Mouse (Mus musculus) liver, embryonic 13.5 days (tissue): Measurements from ENCODE around the gene Lamc1. TPM values are rescaled to one million over a fixed set of nuclear protein-coding genes. Genes with fewer than 3 reads are reported as not detected.

Source experiments
- ATAC-seq: fragments of 200-750 bp; cut with Nextera tagmentation; 2 replicates; pipeline ENCODE4 v1.8.0; 2017; ENCODE audit warnings: low read depth, mild to moderate bottlenecking, moderate number of reproducible peaks, moderate library complexity
- DNase-seq: peaks from one replicate; pipeline ENCODE4 v3.0.0; 2022
- H3K27ac ChIP-seq: fragments of 300-500 bp; sonication (generic); 2 replicates; pipeline ENCODE4 v1.5.1; 2015; ENCODE audit warnings: moderate library complexity, mild to moderate bottlenecking, inconsistent platforms
- H3K27me3 ChIP-seq: fragments of 300-500 bp; sonication (generic); 2 replicates; pipeline ENCODE4 v1.6.1; 2015; ENCODE audit warnings: mild to moderate bottlenecking, inconsistent platforms
- H3K36me3 ChIP-seq: fragments of 300-500 bp; sonication (generic); 2 replicates; pipeline ENCODE4 v1.6.1; 2015; ENCODE audit warnings: mild to moderate bottlenecking, inconsistent platforms
- H3K4me1 ChIP-seq: fragments of 300-500 bp; sonication (generic); replicated peaks from 2 replicates; pipeline ENCODE4 v1.6.1; 2015; ENCODE audit warnings: inconsistent platforms
- H3K4me2 ChIP-seq: fragments of 300-500 bp; sonication (generic); 2 replicates; pipeline ENCODE4 v1.6.1; 2015; ENCODE audit warnings: inconsistent platforms, mild to moderate bottlenecking, moderate library complexity
- H3K4me3 ChIP-seq: fragments of 300-500 bp; sonication (generic); replicated peaks from 2 replicates; pipeline ENCODE4 v1.5.1; 2015; ENCODE audit warnings: mild to moderate bottlenecking, inconsistent platforms
- H3K9ac ChIP-seq: fragments of 300-500 bp; sonication (generic); 2 replicates; pipeline ENCODE4 v1.6.1; 2015; ENCODE audit warnings: mild to moderate bottlenecking, inconsistent platforms
- H3K9me3 ChIP-seq: fragments of 300-500 bp; sonication (generic); replicated peaks from 2 replicates; pipeline ENCODE4 v1.6.1; 2016; ENCODE audit warnings: inconsistent platforms
- WGBS: fragments of 180-500 bp; shearing (Covaris S2); methylation state at CpG from one replicate; pipeline ENCODE4 v1.1.7; 2015; ENCODE audit not compliant: insufficient replicate concordance; 5-methylcytosine and 5-hydroxymethylcytosine counted together
- polyA plus RNA-seq: library from polyadenylated mRNA; unstranded; fragments of >200 nt; fragmentation: Nextera tagmentation; extraction: Ambion mirVana; gene quantifications from 2 replicates; pipeline ENCODE4 v1.2.1, GENCODE M21; 2015

Gene Lamc1
- polyA plus RNA-seq, 1 experiment from 2014 or later, result 7.2 TPM

GRCm38 (mm10) chr1:153210992-153211391 lies 121.6 kb downstream of the Lamc1 start:
- Histone ChIP-seq H3K9ac (no peak overlapping the region), H3K27ac (no peak overlapping the region), H3K9me3 (no peaks in the 10 kb centered on the region), H3K4me1 (no peaks in the 10 kb centered on the region), H3K4me3 (no peak overlapping the region), H3K27me3 (no peaks in the 10 kb centered on the region), H3K36me3 (no peaks in the 10 kb centered on the region), H3K4me2 (no peak overlapping the region)
- no peak for ATAC-seq
- 45% methylated on average over 4 of the region's 4 CpGs for WGBS
- no peak for DNase-seq

- ATAC-seq (no peak), DNase-seq (no peak)
- Histone ChIP-seq H3K4me3 (no peak overlapping the region), H3K4me2 (no peak overlapping the region), H3K27me3 (no peaks in the 10 kb centered on the region), H3K27ac (no peak overlapping the region), H3K36me3 (no peaks in the 10 kb centered on the region), H3K4me1 (no peaks in the 10 kb centered on the region), H3K9me3 (no peaks in the 10 kb centered on the region), H3K9ac (no peak overlapping the region)
- 55% methylated on average over 2 of the region's 2 CpGs for WGBS
Observed at GRCm38 (mm10) chr1:153210198-153210597, 122.4 kb downstream of the Lamc1 start.

GRCm38 (mm10) chr1:153202195-153202594 lies 130.4 kb downstream of the Lamc1 start:
- H3K4me2 ChIP-seq, result no peak overlapping the region
- no peaks in the 10 kb centered on the region for H3K9me3 ChIP-seq
- H3K27me3 ChIP-seq, result no peaks in the 10 kb centered on the region
- no peaks in the 10 kb centered on the region for H3K4me1 ChIP-seq
- DNase-seq (no peak), ATAC-seq (no peak)
- H3K27ac ChIP-seq, result no peak overlapping the region
- WGBS, result 56% methylated on average over 8 of the region's 8 CpGs
- no peak overlapping the region for H3K4me3 ChIP-seq
- H3K9ac ChIP-seq, result no peak overlapping the region
- H3K36me3 ChIP-seq, result no peaks in the 10 kb centered on the region

DNA sequence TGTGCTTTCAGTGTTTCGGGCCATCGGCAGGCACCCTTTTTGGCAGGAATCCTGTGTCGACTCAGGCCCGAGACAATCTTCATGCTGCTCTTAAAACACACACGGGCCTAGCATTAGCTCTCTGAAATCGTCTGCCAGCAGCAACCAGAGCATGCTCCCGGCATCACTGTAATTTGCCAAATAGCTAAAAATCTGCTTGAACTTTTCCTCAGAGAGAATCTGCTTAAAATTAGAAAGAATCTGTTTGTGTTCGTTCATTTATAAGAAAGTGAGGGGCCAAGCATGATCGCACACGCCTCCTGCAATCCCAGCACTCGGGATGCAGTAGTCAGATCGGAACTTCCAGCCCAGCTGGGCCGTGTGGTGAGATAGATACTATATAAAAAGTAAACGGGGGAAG lies 131.1 kb downstream of the Lamc1 start:
- no peak for ATAC-seq
- Histone ChIP-seq H3K36me3 (no peaks in the 10 kb centered on the region), H3K9ac (no peak overlapping the region), H3K27ac (no peak overlapping the region), H3K4me3 (no peak overlapping the region), H3K4me2 (no peak overlapping the region), H3K4me1 (no peaks in the 10 kb centered on the region), H3K9me3 (no peaks in the 10 kb centered on the region), H3K27me3 (no peaks in the 10 kb centered on the region)
- WGBS, result 51% methylated on average over 14 of the region's 14 CpGs
- DNase-seq, result no peak

- Histone ChIP-seq H3K36me3 (no peaks in the 10 kb centered on the region), H3K27ac (no peak overlapping the region), H3K9me3 (no peaks in the 10 kb centered on the region), H3K9ac (no peak overlapping the region), H3K4me1 (no peaks in the 10 kb centered on the region), H3K4me2 (no peak overlapping the region), H3K27me3 (no peaks in the 10 kb centered on the region), H3K4me3 (no peak overlapping the region)
- 16% methylated on average over 3 of the region's 3 CpGs for WGBS
- ATAC-seq (no peak), DNase-seq (no peak)
Observed at GRCm38 (mm10) chr1:153197316-153197850, 135.2 kb downstream of the Lamc1 start.

GRCm38 (mm10) chr1:153192945-153193344 lies 139.6 kb downstream of the Lamc1 start:
- DNase-seq (no peak), ATAC-seq (no peak)
- H3K4me1 ChIP-seq, result no peaks in the 10 kb centered on the region
- no peak overlapping the region for H3K27ac ChIP-seq
- no peaks in the 10 kb centered on the region for H3K9me3 ChIP-seq
- H3K4me3 ChIP-seq, result no peak overlapping the region
- H3K27me3 ChIP-seq, result peaks cover 11% of the 10 kb centered on the region
- H3K36me3 ChIP-seq, result no peaks in the 10 kb centered on the region
- 75% methylated on average over 6 of the region's 6 CpGs for WGBS
- no peak overlapping the region for H3K4me2 ChIP-seq
- no peak overlapping the region for H3K9ac ChIP-seq

DNA sequence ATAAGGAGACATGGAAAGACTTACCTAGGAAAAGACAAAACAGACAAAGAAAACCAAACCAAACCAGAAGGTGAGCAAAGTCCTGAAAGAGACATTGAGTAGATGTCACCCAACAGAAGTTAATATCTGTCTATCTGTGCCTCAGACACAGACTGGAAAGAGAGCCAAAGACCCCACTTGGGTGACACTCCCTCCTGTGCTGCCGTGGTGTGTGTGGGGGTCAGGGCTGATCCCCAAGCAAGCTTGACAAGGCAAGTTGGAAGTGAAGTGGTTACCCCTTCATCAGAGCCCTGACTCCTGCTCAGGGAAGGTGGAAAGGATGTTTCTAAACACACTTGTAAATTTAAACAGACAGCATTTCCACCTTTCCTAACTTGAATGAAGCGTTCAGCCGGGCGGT lies 140.2 kb downstream of the Lamc1 start:
- Histone ChIP-seq H3K4me1 (no peaks in the 10 kb centered on the region), H3K4me3 (no peak overlapping the region), H3K27ac (no peak overlapping the region), H3K27me3 (peaks cover 15% of the 10 kb centered on the region), H3K4me2 (no peak overlapping the region), H3K36me3 (no peaks in the 10 kb centered on the region), H3K9me3 (no peaks in the 10 kb centered on the region), H3K9ac (no peak overlapping the region)
- WGBS, result 79% methylated on average over 4 of the region's 4 CpGs
- ATAC-seq, result no peak
- no peak for DNase-seq

DNA sequence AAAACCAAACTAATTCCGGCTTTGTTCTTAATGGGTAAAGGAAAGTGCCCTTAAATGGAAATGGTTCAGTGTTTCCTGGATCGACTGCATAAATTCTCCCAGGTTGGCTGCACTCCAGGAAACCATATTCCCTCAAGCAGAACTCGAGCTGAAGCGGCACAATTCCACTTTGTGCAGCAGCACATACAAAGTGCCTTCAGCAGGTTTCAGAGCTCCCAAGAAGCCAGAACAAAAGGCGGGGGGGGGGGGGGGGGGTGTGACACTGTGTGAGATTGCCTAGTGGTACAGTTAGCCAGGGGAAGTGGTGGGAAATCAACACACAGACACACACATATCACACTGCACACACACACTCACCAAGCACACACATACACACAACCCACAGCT lies 140.7 kb downstream of the Lamc1 start:
- H3K27ac ChIP-seq, result no peak overlapping the region
- H3K4me1 ChIP-seq, result no peaks in the 10 kb centered on the region
- ATAC-seq (no peak), DNase-seq (no peak)
- H3K36me3 ChIP-seq, result no peaks in the 10 kb centered on the region
- H3K9ac ChIP-seq, result no peak overlapping the region
- no peaks in the 10 kb centered on the region for H3K9me3 ChIP-seq
- WGBS, result 37% methylated on average over 5 of the region's 5 CpGs
- H3K27me3 ChIP-seq, result peaks cover 19% of the 10 kb centered on the region
- no peak overlapping the region for H3K4me3 ChIP-seq
- no peak overlapping the region for H3K4me2 ChIP-seq

DNA sequence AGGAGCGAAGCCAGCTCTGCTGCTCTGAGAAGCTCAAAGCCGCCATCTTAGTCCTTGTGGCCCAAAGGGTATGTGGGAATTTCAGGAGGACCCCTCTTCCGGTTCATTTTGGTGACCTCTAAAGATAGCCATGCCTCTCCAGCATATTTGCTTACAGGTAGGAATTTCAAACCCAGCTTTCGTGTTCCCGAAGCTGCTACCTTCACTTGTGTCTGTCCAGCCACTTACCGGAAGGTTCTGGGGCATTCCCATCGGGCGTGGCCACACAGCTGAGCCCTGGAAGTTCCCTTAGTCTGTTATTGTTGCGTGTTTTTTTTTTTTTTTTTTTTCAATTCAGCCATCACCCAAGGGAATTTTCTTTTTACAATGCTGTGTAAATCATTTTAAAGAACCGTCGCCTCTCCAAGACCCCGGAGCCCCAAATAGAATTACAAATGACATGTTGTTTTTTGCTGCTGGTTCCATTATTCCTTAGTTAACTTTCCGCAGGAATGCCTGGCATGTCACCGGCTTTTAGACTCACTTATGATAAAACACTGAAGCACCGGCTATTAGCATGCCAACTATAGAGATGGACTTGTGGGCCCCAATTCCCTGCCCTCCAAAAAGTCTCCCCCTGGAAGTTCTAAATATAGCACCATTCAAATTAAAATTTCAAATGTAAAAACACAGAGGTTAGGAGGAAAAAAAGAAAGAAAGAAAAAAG lies 141.2 kb downstream of the Lamc1 start:
- WGBS, result 77% methylated on average over 15 of the region's 15 CpGs
- Histone ChIP-seq H3K27me3 (peaks cover 24% of the 10 kb centered on the region), H3K27ac (no peak overlapping the region), H3K4me2 (no peak overlapping the region), H3K4me3 (no peak overlapping the region), H3K36me3 (no peaks in the 10 kb centered on the region), H3K9me3 (no peaks in the 10 kb centered on the region), H3K9ac (no peak overlapping the region), H3K4me1 (no peaks in the 10 kb centered on the region)
- ATAC-seq (no peak), DNase-seq (no peak)

DNA sequence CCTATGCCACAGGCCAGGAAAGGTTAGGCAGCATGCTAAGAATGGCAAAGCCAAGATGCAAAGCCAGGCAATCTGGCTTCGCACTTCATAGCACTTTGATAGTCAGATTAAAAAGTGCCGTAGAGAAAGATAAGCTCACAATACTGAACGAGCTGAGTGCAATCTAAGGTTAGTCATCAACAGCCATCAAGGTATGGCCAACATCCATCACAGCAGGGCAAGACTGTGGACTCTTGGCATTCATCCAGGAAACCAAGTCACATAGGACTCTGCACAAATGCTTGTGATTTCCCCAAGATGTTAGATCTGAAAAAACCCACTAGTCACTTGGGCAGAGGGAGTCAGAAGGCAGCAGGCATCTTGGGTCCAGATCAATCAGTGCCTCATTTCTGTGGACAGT lies 144.5 kb downstream of the Lamc1 start:
- 56% methylated on average over 3 of the region's 3 CpGs for WGBS
- no peak for ATAC-seq
- no peak for DNase-seq

GRCm38 (mm10) chr1:153185828-153186803 lies 146.5 kb downstream of the Lamc1 start, which contains the start of gene Lamc2:
Gene Lamc2 (minus strand): TSS chr1:153186447.
- 4% methylated on average over 44 of the region's 46 CpGs for WGBS
- ATAC-seq (no peak), DNase-seq (no peak)
- no peaks in the 10 kb centered on the region for H3K9me3 ChIP-seq
- no peak within 1 kb of the TSS for H3K27ac ChIP-seq
- no peak within 1 kb of the TSS for H3K9ac ChIP-seq
- no peaks in the 10 kb centered on the region for H3K36me3 ChIP-seq
- peak within 1 kb of the TSS; percentile 32 for H3K4me3 ChIP-seq
- peaks cover 50% of the 10 kb centered on the region for H3K27me3 ChIP-seq
- H3K4me1 ChIP-seq, result no peaks in the 10 kb centered on the region
- peak within 1 kb of the TSS; percentile 53 for H3K4me2 ChIP-seq

More for the DNA sequence above, 144.5 kb downstream of the Lamc1 start:
- H3K4me1 ChIP-seq, result no peaks in the 10 kb centered on the region
- H3K9ac ChIP-seq, result no peak overlapping the region
- no peaks in the 10 kb centered on the region for H3K9me3 ChIP-seq
- no peak overlapping the region for H3K4me2 ChIP-seq
- no peak overlapping the region for H3K27ac ChIP-seq
- H3K36me3 ChIP-seq, result no peaks in the 10 kb centered on the region
- H3K27me3 ChIP-seq, result peaks cover 50% of the 10 kb centered on the region
- H3K4me3 ChIP-seq, result no peak overlapping the region
